Mouse (Mus musculus) erythroid progenitor cell, adult 5-6 weeks (primary cell): ENCODE results near the gene Cdrt4. TPM values are rescaled to one million over a fixed set of nuclear protein-coding genes. Genes with fewer than 3 reads are reported as not detected.

Experiments used
- ATAC-seq: replicated peaks from 2 replicates; pipeline ENCODE4 v1.8.0; 2016; ENCODE audit warnings: moderate number of reproducible peaks, mild to moderate bottlenecking, moderate TSS enrichment, inconsistent platforms; ENCODE audit not compliant: poor library complexity, low FRiP score, severe bottlenecking
- total RNA-seq, 2 experiments: library from RNA; stranded (forward) in 1 of 2; stranded (reverse) in 1 of 2; fragments of 150-400 nt in 1 of 2; fragments of 186-747, 209-891 nt in 1 of 2; gene quantifications; 2 replicates each; pipeline versions ENCODE4 v1.2.3 to v1.2.4; 2015 to 2017; ENCODE audit warnings: low replicate concordance in 2 of 2

Cdrt4 gene
- total RNA-seq (2015; ENCODE audit: low replicate concordance) (not detected in 2 replicates), total RNA-seq (2017; ENCODE audit: low replicate concordance) (not detected in 2 replicates)

DNA sequence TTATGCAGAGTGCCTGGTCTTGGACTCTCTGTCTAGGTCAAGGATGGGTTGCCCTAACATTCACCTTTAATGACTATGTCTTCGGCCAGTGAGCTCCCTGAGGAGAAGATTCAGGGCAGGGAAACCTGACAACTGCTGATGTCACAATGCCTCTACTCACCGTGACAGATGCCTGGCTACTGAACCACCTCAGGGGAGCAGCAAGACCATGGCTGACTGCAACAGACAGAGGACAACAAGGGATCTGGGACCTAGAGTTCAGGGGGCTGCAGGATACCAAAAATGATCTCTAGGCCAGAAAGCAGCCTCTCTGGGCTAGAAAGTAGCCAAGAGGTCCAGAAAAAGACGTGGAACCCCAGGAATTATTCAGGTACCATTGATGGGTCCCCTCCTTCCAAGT is at the start of gene Cdrt4:
Cdrt4 (plus strand) TSS at position 182 of the 400 bp plus-strand sequence.
- ATAC-seq, result no peak

GRCm38 (mm10) chr11:62901699-62902323 is 49.2 kb upstream of the Cdrt4 start:
- ATAC-seq, result no peak

DNA sequence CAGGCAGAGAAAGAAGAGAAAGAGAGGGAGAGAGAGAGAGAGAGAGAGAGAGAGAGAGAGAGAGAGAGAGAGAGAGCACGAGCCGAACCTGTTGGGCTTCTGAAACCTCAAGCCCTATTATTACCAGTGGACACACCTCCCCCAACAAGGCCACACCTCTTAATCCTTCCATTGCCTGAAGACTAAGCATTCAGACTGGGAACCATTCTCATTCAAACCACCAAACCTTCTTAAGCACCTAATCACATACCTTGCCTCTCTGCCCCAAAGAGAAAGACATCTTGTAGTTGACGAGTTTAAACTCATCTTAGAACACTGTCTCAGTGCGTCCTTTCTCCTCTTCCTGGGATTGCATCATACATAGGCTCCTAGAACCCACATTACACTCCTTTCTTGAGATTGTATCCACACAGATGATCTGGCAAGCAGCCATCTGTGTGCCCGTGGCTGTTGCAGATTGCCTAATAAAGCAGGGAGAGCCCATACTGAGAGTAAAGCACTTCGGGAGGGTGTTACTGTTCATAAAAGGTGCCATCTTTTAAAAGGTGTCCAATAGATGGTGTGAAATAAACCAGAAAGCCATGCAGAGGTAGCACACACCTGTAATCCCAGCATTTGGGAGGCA is 47.0 kb upstream of the Cdrt4 start:
- ATAC-seq, result no peak

DNA sequence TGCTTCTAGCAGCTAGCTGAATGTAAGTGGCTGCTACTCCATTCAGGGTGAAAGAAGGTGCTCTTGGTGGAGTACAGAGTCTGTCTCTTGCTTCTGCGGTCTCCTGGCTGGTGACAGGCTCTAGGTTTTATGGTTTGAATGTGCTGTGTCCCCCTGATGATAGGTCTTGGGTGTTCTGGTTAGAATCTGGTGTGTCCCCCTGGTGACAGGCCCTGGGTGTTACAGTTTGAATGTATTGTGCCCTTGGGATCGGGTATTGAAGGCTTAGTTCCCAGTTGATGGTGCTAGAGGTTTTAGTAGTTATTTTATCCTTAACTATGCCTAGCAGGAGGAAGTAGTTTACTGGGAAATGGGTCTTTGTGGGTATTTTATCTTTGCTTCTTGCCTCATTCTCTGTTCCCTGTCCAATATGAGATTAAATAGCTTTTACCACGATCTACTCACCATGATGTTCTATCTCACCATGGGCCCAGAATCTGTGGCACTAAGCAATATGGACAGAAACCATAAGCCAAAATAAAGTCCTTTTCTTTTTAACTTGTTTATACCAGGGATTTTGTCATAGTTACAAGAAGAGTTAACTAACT is 41.2 kb upstream of the Cdrt4 start:
- no peak for ATAC-seq

- ATAC-seq, result no peak
Observed at GRCm38 (mm10) chr11:62911362-62911761, 39.6 kb upstream of the Cdrt4 start.

- ATAC-seq, result no peak
Observed at GRCm38 (mm10) chr11:62913141-62913540, 37.9 kb upstream of the Cdrt4 start.

DNA sequence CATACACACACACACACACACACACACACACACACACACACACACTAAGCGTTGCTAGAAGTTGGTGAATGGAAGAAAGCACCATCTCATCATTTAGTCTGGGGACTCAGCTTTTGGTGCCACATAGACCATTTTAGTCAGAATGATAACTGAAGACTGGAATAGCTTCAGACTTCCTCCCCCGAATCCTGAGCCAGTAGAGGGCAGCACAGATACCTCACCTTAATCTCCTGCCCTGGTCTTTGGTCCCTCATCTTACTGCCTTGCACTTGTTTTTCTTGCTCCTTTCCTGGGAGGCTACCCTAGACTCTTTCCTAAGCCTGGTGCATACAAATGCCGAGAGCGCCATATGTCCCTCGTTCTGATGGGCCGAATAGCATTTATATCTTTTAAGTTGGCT is 36.5 kb upstream of the Cdrt4 start:
- no peak for ATAC-seq

GRCm38 (mm10) chr11:62915486-62915885 is 35.5 kb upstream of the Cdrt4 start:
- ATAC-seq, result no peak

- ATAC-seq, result no peak
Observed at GRCm38 (mm10) chr11:62916765-62917164, 34.2 kb upstream of the Cdrt4 start.

- ATAC-seq, result no peak
Observed at GRCm38 (mm10) chr11:62919946-62920742, 30.8 kb upstream of the Cdrt4 start.

GRCm38 (mm10) chr11:62920743-62921050 is 30.3 kb upstream of the Cdrt4 start:
- no peak for ATAC-seq

GRCm38 (mm10) chr11:62921052-62921977 is 29.7 kb upstream of the Cdrt4 start:
- ATAC-seq, result no peak

- no peak for ATAC-seq
Observed at GRCm38 (mm10) chr11:62924091-62924761, 26.8 kb upstream of the Cdrt4 start.

DNA sequence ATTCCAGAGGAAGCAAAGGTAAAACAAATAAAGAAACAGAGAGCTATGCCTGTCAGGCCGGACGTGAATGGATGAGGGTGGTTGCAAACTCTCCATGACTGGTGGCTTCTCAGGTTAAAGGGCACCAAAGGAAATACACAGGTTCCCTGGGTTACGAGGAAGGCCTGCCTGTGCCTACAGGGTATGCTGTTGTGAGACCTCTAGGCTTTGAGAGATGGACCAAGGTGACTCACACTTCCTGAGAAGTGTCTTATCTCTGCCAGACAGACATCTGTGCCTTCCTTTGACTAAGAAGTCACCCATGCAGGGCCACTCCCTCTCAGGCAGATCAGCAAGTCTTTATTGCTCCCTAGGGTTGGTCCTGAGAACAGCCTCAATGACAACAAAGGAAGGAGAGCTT is 21.2 kb upstream of the Cdrt4 start:
- no peak for ATAC-seq

GRCm38 (mm10) chr11:62930574-62930973 is 20.4 kb upstream of the Cdrt4 start:
- ATAC-seq, result no peak

GRCm38 (mm10) chr11:62931141-62931540 is 19.9 kb upstream of the Cdrt4 start:
- no peak for ATAC-seq

DNA sequence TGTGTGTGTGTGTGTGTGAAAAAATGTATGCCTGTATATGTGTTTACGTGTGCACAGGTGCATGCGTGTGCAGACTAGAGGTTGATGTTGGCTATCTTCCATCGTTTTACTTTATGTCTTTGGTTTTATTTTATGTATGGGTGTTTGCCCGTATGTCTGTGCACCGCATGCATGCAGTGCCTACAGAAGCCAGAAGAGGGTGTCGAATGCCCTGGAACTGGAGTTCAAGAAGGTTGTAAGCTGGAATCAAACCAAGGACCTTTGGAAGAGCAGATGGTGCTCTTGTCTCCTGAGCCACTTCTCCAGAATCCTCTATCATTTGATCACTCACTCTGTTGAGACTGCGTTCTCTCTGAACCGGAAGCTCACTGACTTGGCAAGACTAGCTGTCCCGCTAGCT is 17.9 kb upstream of the Cdrt4 start:
- ATAC-seq, result no peak

- no peak for ATAC-seq
Observed at GRCm38 (mm10) chr11:62934795-62935514, 16.0 kb upstream of the Cdrt4 start.
